Mouse (Mus musculus) activated CD4-positive, CD25-positive, alpha-beta regulatory T cell, adult 4 months (primary cell): Measurements from ENCODE around the gene Fbxo45. TPM values are rescaled to one million over a fixed set of nuclear protein-coding genes. Genes with fewer than 3 reads are reported as not detected.

Experiments used
- ATAC-seq: one replicate; pipeline ENCODE4 v1.8.0; 2017
- polyA plus RNA-seq, 2 experiments: library from polyadenylated mRNA; unstranded; fragments of 100-300 nt; shearing (Covaris generic); gene quantifications; one replicate each; pipeline ENCODE4 v1.2.1; 2017

Fbxo45 gene
- polyA plus RNA-seq, 2 experiments from 2014 or later, result 3.5 to 4.2 TPM

- no peak for ATAC-seq
Observed at GRCm38 (mm10) chr16:32201004-32201325, 46.0 kb downstream of the Fbxo45 start.

- ATAC-seq, result peak; percentile 72
Observed at GRCm38 (mm10) chr16:32200256-32201003, 46.5 kb downstream of the Fbxo45 start.

GRCm38 (mm10) chr16:32190011-32190441 is 56.9 kb downstream of the Fbxo45 start:
- peak; percentile 82 for ATAC-seq

DNA sequence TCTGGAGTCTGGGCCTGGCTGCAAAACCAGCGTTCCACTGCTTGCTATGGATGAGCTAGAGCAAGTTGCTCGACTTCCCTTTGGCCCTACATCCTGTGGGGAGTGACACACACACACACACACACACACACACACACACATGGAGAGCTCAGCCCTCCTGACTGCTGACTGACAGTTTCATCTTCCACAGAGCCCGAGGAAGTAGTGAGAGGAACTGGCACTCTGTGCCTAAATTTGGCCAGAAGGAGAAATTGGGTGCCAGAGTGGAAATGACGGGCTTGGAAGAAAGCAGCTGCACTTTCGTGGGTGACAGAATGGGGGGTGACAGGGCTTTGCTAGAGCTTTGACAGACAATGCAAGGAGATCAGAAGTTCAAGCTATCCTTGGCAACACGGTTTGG is 57.8 kb downstream of the Fbxo45 start:
- ATAC-seq, result no peak

DNA sequence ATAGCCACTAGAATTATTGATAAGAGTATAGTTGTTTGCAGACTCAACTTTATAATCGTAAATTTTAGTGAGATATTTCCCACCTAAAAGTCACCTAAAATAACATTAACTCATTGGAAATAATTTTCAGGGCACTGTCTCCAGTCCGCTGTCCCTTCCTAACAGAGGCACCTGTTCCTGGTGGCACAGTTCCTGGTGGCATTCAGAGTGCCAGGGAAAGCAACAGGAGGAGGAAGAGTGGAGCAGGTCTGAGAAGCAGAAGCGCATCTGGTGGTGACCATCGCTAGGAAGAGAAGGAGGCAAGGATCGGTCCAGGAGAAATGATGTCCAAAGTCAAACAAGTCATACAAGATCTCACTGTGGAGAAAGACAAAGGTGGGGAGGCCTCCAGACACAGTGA is 60.9 kb downstream of the Fbxo45 start:
- no peak for ATAC-seq

Other genes starting within 250 kb of the Fbxo45 start
- 1 to 10 TPM; 9.4 to 9.5 TPM for gene Senp5, start 243.9 kb downstream of the Fbxo45 start, polyA plus RNA-seq
- 10 to 100 TPM; 67.6 to 72.8 TPM for gene Pak2, start 167.8 kb downstream of the Fbxo45 start, polyA plus RNA-seq
- 100 to 1,000 TPM; 138 to 151 TPM for gene Pigx, start 147.4 kb downstream of the Fbxo45 start, polyA plus RNA-seq
- 10 to 100 TPM; 35.3 to 39.2 TPM for gene Cep19, start 147.4 kb downstream of the Fbxo45 start, polyA plus RNA-seq
- 10 to 100 TPM; 65.3 to 71.7 TPM for gene Nrros, start 81.6 kb downstream of the Fbxo45 start, polyA plus RNA-seq
- not detected for gene Bex6, start 67.3 kb downstream of the Fbxo45 start, polyA plus RNA-seq
- 10 to 100 TPM; 12.5 to 16.2 TPM for gene Wdr53, start 69 bp upstream of the Fbxo45 start, polyA plus RNA-seq
- gene Smco1, start 24.3 kb upstream of the Fbxo45 start, polyA plus RNA-seq, result not detected
- gene Rnf168, start 30.3 kb upstream of the Fbxo45 start, polyA plus RNA-seq, result 10 to 100 TPM; 10.1 to 12.7 TPM
- 10 to 100 TPM; 14.2 to 16.1 TPM for gene Ubxn7, start 85.1 kb upstream of the Fbxo45 start, polyA plus RNA-seq
- gene Tm4sf19, start 153.3 kb upstream of the Fbxo45 start, polyA plus RNA-seq, result not detected
- gene Tctex1d2, start 172.5 kb upstream of the Fbxo45 start, polyA plus RNA-seq, result 1 to 10 TPM; 2.5 to 4.4 TPM
- 1 to 10 TPM; 6.0 to 6.9 TPM for gene Pcyt1a, start 183.8 kb upstream of the Fbxo45 start, polyA plus RNA-seq
- not detected for gene Slc51a, start 240.7 kb upstream of the Fbxo45 start, polyA plus RNA-seq
- not detected for gene Zdhhc19, start 249.1 kb upstream of the Fbxo45 start, polyA plus RNA-seq